Mouse (Mus musculus) Muller cell, postnatal 12 days (primary cell): ENCODE measurements around the gene Gsta1.
"Not testable (repeated sequence)": the region's sequence is repeated elsewhere in the genome, so short reads cannot be mapped to it uniquely, and the experiment has no call there.

Experiments
- DNase-seq: peaks from one replicate; pipeline ENCODE4 v3.0.0-alpha.2; 2015; ENCODE audit errors: inconsistent ontology term

The Gsta1 gene

GRCm38 (mm10) chr9:78233121-78233695 lies 2.8 kb downstream of the Gsta1 start:
- DNase-seq: not testable (repeated sequence)

GRCm38 (mm10) chr9:78255683-78256470 lies 25.4 kb downstream of the Gsta1 start:
- DNase-seq: peak; percentile 7

GRCm38 (mm10) chr9:78256914-78257313 lies 26.5 kb downstream of the Gsta1 start, which contains the start of gene Gm3776:
Gene Gm3776 (plus strand): TSS chr9:78257129.
- DNase-seq: not testable (repeated sequence)

GRCm38 (mm10) chr9:78259688-78260087 lies 29.2 kb downstream of the Gsta1 start:
- not testable (repeated sequence) for DNase-seq

- DNase-seq: not testable (repeated sequence)
Measured at GRCm38 (mm10) chr9:78270945-78271344, 40.5 kb downstream of the Gsta1 start.

- not testable (repeated sequence) for DNase-seq
Measured at GRCm38 (mm10) chr9:78282002-78282711, 51.7 kb downstream of the Gsta1 start.

- not testable (repeated sequence) for DNase-seq
Measured at GRCm38 (mm10) chr9:78289063-78289462, 58.6 kb downstream of the Gsta1 start.

GRCm38 (mm10) chr9:78289723-78290122 lies 59.3 kb downstream of the Gsta1 start, which contains the start of gene Gm10639:
Gene Gm10639 (plus strand): TSS chr9:78289923.
- not testable (repeated sequence) for DNase-seq
